Mouse (Mus musculus) small intestine, adult 2 months (tissue): ENCODE results near the gene Lrba.

Experiments used
- CTCF ChIP-seq: fragments of 200-500 bp; IDR thresholded peaks from 2 replicates; pipeline ENCODE4 v1.5.1; 2012; ENCODE audit warnings: low read depth, mild to moderate bottlenecking, control low read depth, inconsistent platforms, low read length, moderate library complexity, mixed read lengths; ENCODE audit not compliant: insufficient replicate concordance, insufficient read length; ENCODE audit errors: extremely low read depth
- POLR2A ChIP-seq: fragments of 200-500 bp; IDR thresholded peaks from 2 replicates; pipeline ENCODE4 v1.6.1; 2012; ENCODE audit warnings: low read depth, mild to moderate bottlenecking, control low read depth, inconsistent platforms, low read length, moderate library complexity

- TF ChIP-seq POLR2A (no peak), CTCF (no peak)
Observed at GRCm38 (mm10) chr3:86317636-86318035, 93.2 kb downstream of the Lrba start.
